Mouse (Mus musculus) adrenal gland, postnatal 0 days (tissue): ENCODE measurements around the gene Mapk8ip2. TPM values are rescaled to one million over a fixed set of nuclear protein-coding genes. Genes with fewer than 3 reads are reported as not detected.

Source experiments
- polyA plus RNA-seq: library from polyadenylated mRNA; unstranded; fragments of >200 nt; fragmentation: Nextera tagmentation; extraction: Ambion mirVana; gene quantifications from 2 replicates; pipeline ENCODE4 v1.2.1, GENCODE M21; 2015

The Mapk8ip2 gene
- 9.4 and 18.1 TPM in 2 replicates for polyA plus RNA-seq

GRCm38 (mm10) chr15:89453865-89454478 lies at the start of gene Mapk8ip2:
TSS of gene Mapk8ip2 (plus strand) at chr15:89453913.

GRCm38 (mm10) chr15:89410118-89410517 lies 43.6 kb upstream of the Mapk8ip2 start, which contains the start of gene Syce3:
TSS of gene Syce3 (minus strand) at chr15:89410503.

GRCm38 (mm10) chr15:89425711-89426121 lies 28.0 kb upstream of the Mapk8ip2 start, which contains the start of gene Cpt1b:
TSS of gene Cpt1b (minus strand) at chr15:89425863.

GRCm38 (mm10) chr15:89429352-89430221 lies 24.1 kb upstream of the Mapk8ip2 start, which contains the start of the genes C730034F03Rik, Gm44502 and Chkb:
TSS of gene C730034F03Rik (plus strand) at chr15:89429589.
TSS of gene Gm44502 (minus strand) at chr15:89429696.
TSS of gene Chkb (minus strand) at chr15:89429908.

GRCm38 (mm10) chr15:89477091-89477491 lies 23.4 kb downstream of the Mapk8ip2 start, which contains the start of gene Arsa:
TSS of gene Arsa (minus strand) at chr15:89477425.

GRCm38 (mm10) chr15:89498961-89499688 lies 45.4 kb downstream of the Mapk8ip2 start, which contains the start of gene Shank3:
TSS of gene Shank3 (plus strand) at chr15:89499623.

Other genes starting within 250 kb of the Mapk8ip2 start
- gene Ppp6r2, start 242.4 kb upstream of the Mapk8ip2 start, polyA plus RNA-seq: 22.2 and 28.0 TPM in 2 replicates
- gene Sbf1, start 138.6 kb upstream of the Mapk8ip2 start, polyA plus RNA-seq: 27.9 and 28.9 TPM in 2 replicates
- gene Adm2, start 131.2 kb upstream of the Mapk8ip2 start, polyA plus RNA-seq: not detected in 2 replicates
- 0.91 and 1.5 TPM in 2 replicates for gene Miox, start 119.5 kb upstream of the Mapk8ip2 start, polyA plus RNA-seq
- 29.0 and 38.5 TPM in 2 replicates for gene Lmf2, start 98.3 kb upstream of the Mapk8ip2 start, polyA plus RNA-seq
- gene Ncaph2, start 98.2 kb upstream of the Mapk8ip2 start, polyA plus RNA-seq: 106 and 112 TPM in 2 replicates
- 5.9 and 6.7 TPM in 2 replicates for gene Sco2, start 80.1 kb upstream of the Mapk8ip2 start, polyA plus RNA-seq
- gene Tymp, start 76.9 kb upstream of the Mapk8ip2 start, polyA plus RNA-seq: 1.3 and 2.4 TPM in 2 replicates
- 0.16 and 0.48 TPM in 2 replicates for gene Odf3b, start 74.6 kb upstream of the Mapk8ip2 start, polyA plus RNA-seq
- not detected in 2 replicates for gene Klhdc7b, start 69.0 kb upstream of the Mapk8ip2 start, polyA plus RNA-seq
- 0.46 and 1.8 TPM in 2 replicates for gene Syce3, start 43.4 kb upstream of the Mapk8ip2 start, polyA plus RNA-seq
- gene Cpt1b, start 28.1 kb upstream of the Mapk8ip2 start, polyA plus RNA-seq: 1.1 and 1.4 TPM in 2 replicates
- gene C730034F03Rik, start 24.3 kb upstream of the Mapk8ip2 start, polyA plus RNA-seq: 1.2 and 2.9 TPM in 2 replicates
- not detected in 2 replicates for gene Gm44502, start 24.2 kb upstream of the Mapk8ip2 start, polyA plus RNA-seq
- gene Chkb, start 24.0 kb upstream of the Mapk8ip2 start, polyA plus RNA-seq: 48.1 and 65.3 TPM in 2 replicates
- 21.2 and 25.4 TPM in 2 replicates for gene Arsa, start 23.5 kb downstream of the Mapk8ip2 start, polyA plus RNA-seq
- 1.6 and 2.0 TPM in 2 replicates for gene Shank3, start 45.7 kb downstream of the Mapk8ip2 start, polyA plus RNA-seq
- gene Acr, start 114.4 kb downstream of the Mapk8ip2 start, polyA plus RNA-seq: 0.43 TPM in 2 replicates
- 21.2 and 23.0 TPM in 2 replicates for gene Rabl2, start 138.0 kb downstream of the Mapk8ip2 start, polyA plus RNA-seq